Mouse (Mus musculus): ENCODE measurements at regions not wholly inside any gene's neighbourhood (a gene's known extent, or its start where the extent isn't known, plus 50 kb on each side); places are given as distances from the start of the nearest gene placed in this dataset.

- TF ChIP-seq FLI1 (IDR thresholded peaks at IDR 0.05; ENCODE audit: low read length) (no peak), GATA1 (IDR thresholded peaks at IDR 0.05; ENCODE audit: borderline replicate concordance, low read length) (no peak)
- Histone ChIP-seq H3K4me1 (no peaks in the 10 kb centered on the region), H3K27me3 (replicated peaks) (no peaks in the 10 kb centered on the region), H3K9me3 (peaks cover 30% of the 10 kb centered on the region), H3K4me3 (replicated peaks) (no peak overlapping the region), H3K36me3 (replicated peaks; ENCODE audit: low read length) (no peaks in the 10 kb centered on the region)
Observed at GRCm38 (mm10) chr3:147118092-147118491, 265.9 kb downstream of the Ttll7 start.

- Histone ChIP-seq H3K4me1 (no peaks in the 10 kb centered on the region), H3K27me3 (replicated peaks) (no peaks in the 10 kb centered on the region), H3K4me3 (replicated peaks) (no peak overlapping the region), H3K36me3 (replicated peaks; ENCODE audit: low read length) (no peaks in the 10 kb centered on the region), H3K9me3 (peaks cover 34% of the 10 kb centered on the region)
- TF ChIP-seq FLI1 (IDR thresholded peaks at IDR 0.05; ENCODE audit: low read length) (no peak), GATA1 (IDR thresholded peaks at IDR 0.05; ENCODE audit: borderline replicate concordance, low read length) (no peak)
Observed at GRCm38 (mm10) chr3:147118622-147119021, 266.5 kb downstream of the Ttll7 start.

- H3K27me3 ChIP-seq (replicated peaks), result no peaks in the 10 kb centered on the region
- H3K4me3 ChIP-seq (replicated peaks), result no peak overlapping the region
- H3K9me3 ChIP-seq, result peaks cover 28% of the 10 kb centered on the region
- no peaks in the 10 kb centered on the region for H3K36me3 ChIP-seq (replicated peaks; ENCODE audit: low read length)
- H3K4me1 ChIP-seq, result no peaks in the 10 kb centered on the region
- no peak for TF ChIP-seq FLI1 (IDR thresholded peaks at IDR 0.05; ENCODE audit: low read length)
Observed at GRCm38 (mm10) chr3:147121826-147122225, 269.7 kb downstream of the Ttll7 start.

- Histone ChIP-seq H3K9me3 (peaks cover 45% of the 10 kb centered on the region), H3K27me3 (replicated peaks) (no peaks in the 10 kb centered on the region), H3K4me3 (replicated peaks) (no peak overlapping the region), H3K4me1 (no peaks in the 10 kb centered on the region), H3K36me3 (replicated peaks; ENCODE audit: low read length) (no peaks in the 10 kb centered on the region)
- TF ChIP-seq GATA1 (IDR thresholded peaks at IDR 0.05; ENCODE audit: borderline replicate concordance, low read length) (no peak), FLI1 (IDR thresholded peaks at IDR 0.05; ENCODE audit: low read length) (no peak)
Observed at GRCm38 (mm10) chr3:147127740-147128139, 275.6 kb downstream of the Ttll7 start.

- no peaks in the 10 kb centered on the region for H3K4me1 ChIP-seq
- TF ChIP-seq FLI1 (IDR thresholded peaks at IDR 0.05; ENCODE audit: low read length) (no peak), GATA1 (IDR thresholded peaks at IDR 0.05; ENCODE audit: borderline replicate concordance, low read length) (no peak)
- no peak overlapping the region for H3K4me3 ChIP-seq (replicated peaks)
- H3K36me3 ChIP-seq (replicated peaks; ENCODE audit: low read length), result no peaks in the 10 kb centered on the region
- peaks cover 40% of the 10 kb centered on the region for H3K9me3 ChIP-seq
- H3K27me3 ChIP-seq (replicated peaks), result no peaks in the 10 kb centered on the region
Observed at GRCm38 (mm10) chr3:147132830-147133229, 280.7 kb downstream of the Ttll7 start.

- H3K36me3 ChIP-seq (replicated peaks; ENCODE audit: low read length), result no peaks in the 10 kb centered on the region
- no peaks in the 10 kb centered on the region for H3K27me3 ChIP-seq (replicated peaks)
- peaks cover 38% of the 10 kb centered on the region for H3K9me3 ChIP-seq
- TF ChIP-seq GATA1 (IDR thresholded peaks at IDR 0.05; ENCODE audit: borderline replicate concordance, low read length) (no peak), FLI1 (IDR thresholded peaks at IDR 0.05; ENCODE audit: low read length) (no peak)
- no peak overlapping the region for H3K4me3 ChIP-seq (replicated peaks)
- no peaks in the 10 kb centered on the region for H3K4me1 ChIP-seq
Observed at GRCm38 (mm10) chr3:147133408-147133807, 281.2 kb downstream of the Ttll7 start.

GRCm38 (mm10) chr3:147140414-147140813 is 288.2 kb downstream of the Ttll7 start:
- Histone ChIP-seq H3K4me1 (no peaks in the 10 kb centered on the region), H3K9me3 (peaks cover 10% of the 10 kb centered on the region), H3K36me3 (replicated peaks; ENCODE audit: low read length) (no peaks in the 10 kb centered on the region), H3K27me3 (replicated peaks) (no peaks in the 10 kb centered on the region), H3K4me3 (replicated peaks) (peak overlapping the region; percentile 6)
- TF ChIP-seq GATA1 (IDR thresholded peaks at IDR 0.05; ENCODE audit: borderline replicate concordance, low read length) (no peak), FLI1 (IDR thresholded peaks at IDR 0.05; ENCODE audit: low read length) (no peak)

- Histone ChIP-seq H3K4me1 (no peaks in the 10 kb centered on the region), H3K27me3 (replicated peaks) (no peaks in the 10 kb centered on the region), H3K4me3 (replicated peaks) (no peak overlapping the region), H3K36me3 (replicated peaks; ENCODE audit: low read length) (no peaks in the 10 kb centered on the region), H3K9me3 (peaks cover 26% of the 10 kb centered on the region)
- TF ChIP-seq FLI1 (IDR thresholded peaks at IDR 0.05; ENCODE audit: low read length), result no peak
- no peak for TF ChIP-seq GATA1 (IDR thresholded peaks at IDR 0.05; ENCODE audit: borderline replicate concordance, low read length)
Observed at GRCm38 (mm10) chr3:147153456-147153855, 301.3 kb downstream of the Ttll7 start.

- Histone ChIP-seq H3K9me3 (peaks cover 26% of the 10 kb centered on the region), H3K4me1 (no peaks in the 10 kb centered on the region), H3K4me3 (replicated peaks) (no peak overlapping the region), H3K27me3 (replicated peaks) (no peaks in the 10 kb centered on the region), H3K36me3 (replicated peaks; ENCODE audit: low read length) (no peaks in the 10 kb centered on the region)
- TF ChIP-seq FLI1 (IDR thresholded peaks at IDR 0.05; ENCODE audit: low read length), result no peak
- no peak for TF ChIP-seq GATA1 (IDR thresholded peaks at IDR 0.05; ENCODE audit: borderline replicate concordance, low read length)
Observed at GRCm38 (mm10) chr3:147153998-147154397, 301.8 kb downstream of the Ttll7 start.

GRCm38 (mm10) chr3:147163126-147163525 is 311.0 kb downstream of the Ttll7 start:
- TF ChIP-seq FLI1 (IDR thresholded peaks at IDR 0.05; ENCODE audit: low read length), result no peak
- TF ChIP-seq GATA1 (IDR thresholded peaks at IDR 0.05; ENCODE audit: borderline replicate concordance, low read length), result no peak

GRCm38 (mm10) chr3:147163540-147163939 is 311.4 kb downstream of the Ttll7 start:
- Histone ChIP-seq H3K4me1 (no peaks in the 10 kb centered on the region), H3K27me3 (replicated peaks) (no peaks in the 10 kb centered on the region), H3K9me3 (peaks cover 33% of the 10 kb centered on the region), H3K36me3 (replicated peaks; ENCODE audit: low read length) (no peaks in the 10 kb centered on the region), H3K4me3 (replicated peaks) (no peak overlapping the region)
- TF ChIP-seq FLI1 (IDR thresholded peaks at IDR 0.05; ENCODE audit: low read length) (no peak), GATA1 (IDR thresholded peaks at IDR 0.05; ENCODE audit: borderline replicate concordance, low read length) (no peak)

More at GRCm38 (mm10) chr3:147163126-147163525, 311.0 kb downstream of the Ttll7 start:
- Histone ChIP-seq H3K27me3 (replicated peaks) (no peaks in the 10 kb centered on the region), H3K36me3 (replicated peaks; ENCODE audit: low read length) (no peaks in the 10 kb centered on the region), H3K9me3 (peaks cover 36% of the 10 kb centered on the region), H3K4me3 (replicated peaks) (no peak overlapping the region), H3K4me1 (no peaks in the 10 kb centered on the region)

Measured in megakaryocyte, embryonic 14.5 days (primary cell).